Mouse (Mus musculus) urinary bladder, postnatal 0 days (tissue): ENCODE measurements around the gene Anxa2. TPM values are rescaled to one million over a fixed set of nuclear protein-coding genes. Genes with fewer than 3 reads are reported as not detected.

ENCODE experiments used
- microRNA-seq: library from miRNA; unstranded; fragments of <30 nt; microRNA quantifications from one replicate; pipeline ENCODE4, GENCODE M21; 2016
- polyA plus RNA-seq: library from polyadenylated mRNA; unstranded; fragments of >200 nt; fragmentation: Nextera tagmentation; extraction: Ambion mirVana; gene quantifications from 2 replicates; pipeline ENCODE4 v1.2.1, GENCODE M21; 2015

The Anxa2 gene
- 1,127 and 1,138 TPM in 2 replicates for polyA plus RNA-seq

DNA sequence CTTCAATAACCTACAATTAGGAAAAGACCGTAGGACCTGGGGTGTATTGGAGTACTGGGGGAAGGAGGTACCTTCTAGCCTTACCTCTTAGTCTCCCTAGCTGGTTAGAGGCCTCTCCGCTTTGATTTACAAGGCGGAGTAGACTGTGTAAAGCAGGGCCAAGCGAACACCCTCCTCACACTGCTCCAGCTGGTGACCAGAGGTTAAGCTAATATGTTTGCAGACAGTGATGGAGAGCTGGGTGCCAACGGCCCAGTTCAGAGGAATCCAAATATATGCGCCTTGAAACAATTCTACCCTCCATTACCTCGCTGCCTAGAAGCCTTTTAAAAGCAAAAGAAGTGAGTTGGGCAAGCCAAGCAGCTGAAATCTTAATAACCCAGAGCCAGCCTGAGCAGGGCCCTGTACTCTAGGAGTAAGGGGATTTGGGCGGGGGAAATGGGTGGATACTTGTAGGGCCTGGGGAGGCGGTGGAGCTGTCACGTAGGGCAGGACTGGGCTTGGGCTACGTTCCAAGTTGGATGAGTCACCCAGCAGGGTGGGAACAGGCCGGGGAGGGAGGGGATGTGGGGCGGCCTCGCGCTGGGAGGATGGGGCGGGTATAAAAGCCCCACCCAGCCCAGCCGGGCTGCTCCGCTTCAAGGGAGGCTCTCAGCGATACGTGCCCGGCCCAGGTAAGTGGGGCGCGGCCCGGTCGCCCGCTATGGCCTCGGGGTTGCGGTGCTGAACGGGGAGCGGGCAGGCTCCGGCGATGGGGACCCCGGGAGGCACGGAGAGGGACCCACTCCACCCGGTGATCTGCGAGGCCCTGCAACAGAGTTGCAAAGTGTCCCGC is at the start of gene Anxa2:
Anxa2 (plus strand) TSS at position 555 of the 835 bp plus-strand sequence.

Small RNA genes lying within 50 kb of the gene (microRNA-seq; reads per million reads assigned to microRNA genes)
- 6.5 reads per million, percentile 15 among the genes with 10 or more reads in this experiment for gene Mir3109

Other genes starting within 250 kb of the Anxa2 start
- gene Ice2, start 55.7 kb upstream of the Anxa2 start, polyA plus RNA-seq = 6.1 and 6.7 TPM in 2 replicates